Mouse (Mus musculus) C2C12 (cell line): Measurements from ENCODE around the gene Parp9. TPM values are rescaled to one million over a fixed set of nuclear protein-coding genes. Genes with fewer than 3 reads are reported as not detected.
"Not testable (repeated sequence)": the region's sequence is repeated elsewhere in the genome, so short reads cannot be mapped to it uniquely, and the experiment has no call there.

ENCODE experiments used
- H3K27me3 ChIP-seq: one replicate; pipeline ENCODE4 v1.6.1; 2011; ENCODE audit not compliant: control insufficient read depth, insufficient read depth, insufficient read length
- H3K36me3 ChIP-seq: one replicate; pipeline ENCODE4 v1.6.1; 2011; ENCODE audit not compliant: control insufficient read depth, insufficient read depth
- H3K4me3 ChIP-seq: one replicate; pipeline ENCODE4 v1.5.1; 2011; ENCODE audit warnings: mild to moderate bottlenecking, control low read depth; ENCODE audit not compliant: poor library complexity, insufficient read depth, severe bottlenecking
- H3K79me2 ChIP-seq: one replicate; pipeline ENCODE4 v1.6.1; 2011; ENCODE audit not compliant: control insufficient read depth, insufficient read depth
- H3K79me3 ChIP-seq: one replicate; pipeline ENCODE4 v1.6.1; 2011; ENCODE audit warnings: low read depth, control low read depth
- H3ac ChIP-seq: one replicate; pipeline ENCODE3; 2011; ENCODE audit warnings: low read depth; ENCODE audit not compliant: control insufficient read depth, insufficient read length
- CEBPB ChIP-seq: IDR thresholded peaks from one replicate; pipeline ENCODE4 v1.6.1; 2011; ENCODE audit warnings: low read depth, mild to moderate bottlenecking, control low read depth, moderate library complexity
- CTCF ChIP-seq: IDR thresholded peaks from one replicate; pipeline ENCODE4 v1.5.1; 2011; ENCODE audit not compliant: control insufficient read depth, insufficient read depth, insufficient read length
- FOSL1 ChIP-seq: IDR thresholded peaks from one replicate; pipeline ENCODE4 v1.8.0; 2011; ENCODE audit warnings: mild to moderate bottlenecking, low read length; ENCODE audit not compliant: poor library complexity, insufficient read depth, severe bottlenecking
- MAX ChIP-seq: IDR thresholded peaks from one replicate; pipeline ENCODE4 v1.6.1; 2011; ENCODE audit warnings: mild to moderate bottlenecking, control low read depth
- MYOD1 ChIP-seq: IDR thresholded peaks from one replicate; pipeline ENCODE4 v1.6.1; 2011; ENCODE audit warnings: low read depth; ENCODE audit not compliant: control insufficient read depth, insufficient read length
- MYOG ChIP-seq: IDR thresholded peaks from one replicate; pipeline ENCODE4 v1.6.1; 2011; ENCODE audit not compliant: control insufficient read depth, insufficient read length; ENCODE audit errors: extremely low read depth
- USF1 ChIP-seq: IDR thresholded peaks from one replicate; pipeline ENCODE4 v1.6.1; 2011; ENCODE audit warnings: low read depth, mild to moderate bottlenecking, control low read depth, moderate library complexity
- polyA plus RNA-seq: library from polyadenylated mRNA; unstranded; fragments of >200 nt; fragmentation: generic; extraction: Trizol; gene quantifications from one replicate; pipeline ENCODE4 v1.2.1, GENCODE M21; 2012; ENCODE audit warnings: missing spikeins

Gene Parp9
- polyA plus RNA-seq, 1 experiment = 0.66 TPM

DNA sequence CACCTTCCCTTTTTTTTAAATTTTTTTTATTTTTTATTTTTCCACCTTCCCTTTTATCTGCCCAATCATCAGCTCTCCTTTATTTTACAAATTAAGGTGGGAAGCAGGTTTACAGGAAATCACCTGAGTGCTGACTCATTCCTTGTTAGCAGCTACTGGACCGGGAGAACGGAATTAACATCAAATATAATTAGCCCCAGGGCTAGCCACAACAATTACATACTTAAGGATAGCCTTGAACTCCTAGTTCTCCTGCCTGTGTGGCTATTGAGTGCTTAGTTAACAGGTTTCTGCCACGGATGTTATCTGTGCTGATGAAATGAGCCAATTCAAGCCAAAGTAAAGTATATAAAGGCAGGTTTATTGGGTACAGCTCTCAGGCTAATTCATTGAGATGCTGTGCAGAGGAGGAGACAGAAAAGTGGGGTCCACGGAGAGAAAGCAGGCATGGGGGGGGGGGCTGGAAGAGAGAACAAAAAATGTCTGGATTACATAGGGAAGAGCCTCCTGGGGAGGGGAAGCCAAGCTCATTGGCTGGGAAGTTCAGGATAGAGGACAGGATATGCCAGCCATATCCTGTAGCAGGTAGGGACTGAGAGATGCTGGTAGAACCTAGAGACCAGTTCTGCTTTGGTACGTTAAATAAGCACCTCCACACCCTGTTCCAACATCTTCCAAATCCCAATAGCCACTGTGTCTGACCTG, 28.3 kb downstream of the Parp9 start:
- no peak overlapping the region for H3K4me3 ChIP-seq
- H3K36me3 ChIP-seq = no peaks in the 10 kb centered on the region
- no peak overlapping the region for H3ac ChIP-seq
- no peaks in the 10 kb centered on the region for H3K79me2 ChIP-seq
- H3K27me3 ChIP-seq = no peaks in the 10 kb centered on the region
- H3K79me3 ChIP-seq = no peaks in the 10 kb centered on the region
- no peak for TF ChIP-seq USF1
- TF ChIP-seq CTCF = no peak
- TF ChIP-seq CEBPB = no peak
- TF ChIP-seq FOSL1 = no peak
- no peak for TF ChIP-seq MAX

DNA sequence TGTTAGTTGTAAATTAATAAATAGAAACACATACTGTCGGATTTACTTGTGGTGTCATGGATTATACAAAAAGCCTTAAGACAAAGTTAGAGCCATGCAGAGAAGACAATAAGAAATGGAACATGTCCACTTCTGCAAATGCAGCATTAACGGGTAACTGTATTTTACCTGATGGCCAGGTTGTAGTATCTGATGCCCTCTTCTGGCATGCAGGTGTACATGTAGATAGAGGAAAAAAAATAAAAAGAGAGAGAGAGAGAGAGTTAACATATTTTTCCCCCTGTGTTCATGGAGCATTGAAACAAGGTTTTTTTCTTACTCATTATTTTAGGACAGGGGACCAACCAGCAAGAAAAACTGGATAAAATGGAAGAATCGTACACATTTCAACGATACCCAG, 29.0 kb downstream of the Parp9 start:
- no peaks in the 10 kb centered on the region for H3K79me3 ChIP-seq
- H3ac ChIP-seq = no peak overlapping the region
- H3K36me3 ChIP-seq = no peaks in the 10 kb centered on the region
- no peak overlapping the region for H3K4me3 ChIP-seq
- H3K27me3 ChIP-seq = no peaks in the 10 kb centered on the region
- TF ChIP-seq MYOG (no peak), MAX (no peak), CTCF (no peak), CEBPB (no peak), FOSL1 (no peak), MYOD1 (no peak), USF1 (no peak)
- H3K79me2 ChIP-seq = no peaks in the 10 kb centered on the region

DNA sequence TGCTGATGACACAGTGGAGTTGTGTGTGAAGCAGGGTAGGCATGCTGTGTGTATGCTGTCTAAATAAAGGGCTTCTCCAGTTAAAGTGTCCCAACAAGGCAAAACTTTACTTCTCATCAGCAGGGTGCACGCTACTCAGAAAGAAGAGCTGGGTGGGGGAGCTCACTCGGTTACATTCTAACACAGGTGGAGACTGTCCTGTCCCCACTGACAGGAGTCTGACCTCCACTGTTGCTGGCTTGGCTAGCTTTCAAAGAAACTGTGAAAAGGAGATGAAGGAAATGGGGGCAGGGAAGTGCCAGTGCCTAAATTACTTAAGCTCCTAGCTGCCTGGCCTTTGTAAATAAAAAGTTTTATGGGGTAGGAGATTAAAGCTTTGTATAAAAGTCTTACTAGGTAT, 29.9 kb downstream of the Parp9 start:
- H3K4me3 ChIP-seq = no peak overlapping the region
- H3ac ChIP-seq = no peak overlapping the region
- H3K27me3 ChIP-seq = no peaks in the 10 kb centered on the region
- H3K79me3 ChIP-seq = no peaks in the 10 kb centered on the region
- TF ChIP-seq CEBPB = no peak
- no peak for TF ChIP-seq USF1
- no peak for TF ChIP-seq MYOG
- TF ChIP-seq FOSL1 = no peak
- no peak for TF ChIP-seq MAX
- no peak for TF ChIP-seq CTCF
- TF ChIP-seq MYOD1 = no peak
- H3K79me2 ChIP-seq = no peaks in the 10 kb centered on the region
- no peaks in the 10 kb centered on the region for H3K36me3 ChIP-seq

DNA sequence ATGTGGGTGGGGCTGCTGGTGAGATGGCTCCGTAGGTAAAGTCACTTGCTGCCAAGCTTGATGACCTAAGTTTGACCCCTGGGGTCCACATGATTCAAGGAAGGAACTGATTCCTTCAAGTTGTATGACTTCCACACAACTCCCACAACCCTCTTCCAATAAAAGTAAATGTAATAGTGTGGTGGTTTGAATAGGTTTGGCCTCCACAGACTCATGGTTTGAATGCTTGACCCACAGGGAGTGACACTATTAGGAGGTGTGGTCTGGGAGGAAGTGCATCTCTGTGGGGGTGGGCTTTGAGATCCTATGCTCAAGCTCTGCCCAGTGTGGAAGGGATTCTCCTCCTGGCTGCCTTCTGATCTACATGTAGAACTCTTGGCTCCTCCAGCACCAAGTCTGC, 35.8 kb downstream of the Parp9 start:
- H3K79me2 ChIP-seq = no peaks in the 10 kb centered on the region
- no peak overlapping the region for H3K4me3 ChIP-seq
- no peak for TF ChIP-seq CTCF
- no peak for TF ChIP-seq MAX
- no peak for TF ChIP-seq MYOG
- no peak for TF ChIP-seq USF1
- TF ChIP-seq FOSL1 = no peak
- no peak for TF ChIP-seq MYOD1
- TF ChIP-seq CEBPB = no peak
- no peaks in the 10 kb centered on the region for H3K79me3 ChIP-seq
- H3ac ChIP-seq = no peak overlapping the region
- no peaks in the 10 kb centered on the region for H3K27me3 ChIP-seq
- H3K36me3 ChIP-seq = no peaks in the 10 kb centered on the region

DNA sequence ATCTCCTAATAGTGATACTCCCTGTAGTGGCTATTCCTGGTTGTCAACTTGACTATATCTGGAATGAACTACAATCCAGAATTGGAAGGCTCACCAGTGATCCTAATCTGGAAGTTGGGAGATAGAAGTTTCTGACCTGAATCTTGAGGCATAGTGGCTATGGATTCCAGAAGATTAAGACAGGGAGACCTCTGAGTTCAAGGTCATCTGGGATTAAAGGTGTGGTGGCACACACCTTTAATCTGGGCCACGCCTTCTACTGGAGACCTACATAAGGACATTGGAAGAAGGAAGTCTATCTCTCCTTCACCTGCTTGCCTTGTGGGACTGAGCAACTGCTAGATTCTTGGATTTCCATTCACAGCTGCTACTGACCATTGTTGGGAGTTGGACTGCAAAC, 40.2 kb downstream of the Parp9 start, which contains the start of gene Kpna1:
Gene Kpna1, plus strand, starts transcription at position 301 of the 400 bp plus-strand sequence.
- not testable (repeated sequence) for H3K79me3 ChIP-seq, H3K36me3 ChIP-seq, H3K27me3 ChIP-seq, H3K79me2 ChIP-seq, H3ac ChIP-seq, H3K4me3 ChIP-seq

DNA sequence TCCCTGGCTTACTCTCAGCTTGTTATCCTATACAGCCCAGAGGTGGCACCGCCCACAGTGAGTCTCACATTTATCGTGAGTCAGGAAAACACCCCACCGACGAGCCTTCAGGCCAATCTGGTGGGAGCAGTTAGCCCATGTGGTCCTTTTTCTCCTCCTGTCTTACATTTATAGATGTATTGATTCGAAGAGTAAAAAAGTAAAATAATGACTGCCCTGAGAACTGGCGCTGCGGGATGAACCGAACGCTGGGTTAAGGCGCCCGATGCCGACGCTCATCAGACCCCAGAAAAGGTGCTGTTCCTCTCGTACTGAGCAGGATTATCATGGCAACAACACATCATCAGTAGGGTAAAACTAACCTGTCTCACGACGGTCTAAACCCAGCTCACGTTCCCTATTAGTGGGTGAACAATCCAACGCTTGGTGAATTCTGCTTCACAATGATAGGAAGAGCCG, 43.1 kb downstream of the Parp9 start:
- Histone ChIP-seq H3K79me2 (peaks cover 28% of the 10 kb centered on the region), H3K79me3 (peaks cover 26% of the 10 kb centered on the region), H3K4me3 (no peak overlapping the region), H3K36me3 (no peaks in the 10 kb centered on the region), H3ac (no peak overlapping the region), H3K27me3 (no peaks in the 10 kb centered on the region)
- TF ChIP-seq CEBPB = peak; percentile 49
- no peak for TF ChIP-seq MYOG
- TF ChIP-seq MAX = no peak
